Mouse (Mus musculus) liver, postnatal 0 days (tissue): ENCODE measurements at regions not wholly inside any gene's neighbourhood (a gene's known extent, or its start where the extent isn't known, plus 50 kb on each side); places are given as distances from the start of the nearest gene placed in this dataset.

Experiments used
- ATAC-seq: fragments of 200-750 bp; cut with Nextera tagmentation; 2 replicates; pipeline ENCODE4 v1.8.0; 2017; ENCODE audit warnings: mild to moderate bottlenecking, moderate library complexity
- DNase-seq: peaks from one replicate; pipeline ENCODE4 v3.0.0-alpha.2; 2016
- H3K27ac ChIP-seq: fragments of 300-500 bp; sonication (generic); 2 replicates; pipeline ENCODE4 v1.5.1; 2014; ENCODE audit warnings: antibody characterized with exemption, moderate library complexity, mild to moderate bottlenecking, low read depth
- H3K27me3 ChIP-seq: fragments of 300-500 bp; sonication (generic); 2 replicates; pipeline ENCODE4 v1.6.1; 2014; ENCODE audit warnings: low read length, control low read depth, mixed read lengths; ENCODE audit not compliant: insufficient read depth
- H3K36me3 ChIP-seq: fragments of 300-500 bp; sonication (generic); replicated peaks from 2 replicates; pipeline ENCODE4 v1.6.1; 2014; ENCODE audit warnings: mild to moderate bottlenecking, control low read depth, low read length, moderate library complexity, mixed read lengths; ENCODE audit not compliant: insufficient read depth
- H3K4me1 ChIP-seq: fragments of 300-500 bp; sonication (generic); 2 replicates; pipeline ENCODE4 v1.6.1; 2014; ENCODE audit warnings: antibody characterized with exemption, mild to moderate bottlenecking, control low read depth; ENCODE audit not compliant: insufficient read depth
- H3K4me2 ChIP-seq: fragments of 300-500 bp; sonication (generic); 2 replicates; pipeline ENCODE4 v1.6.1; 2014; ENCODE audit warnings: low read depth, mild to moderate bottlenecking, low read length, moderate library complexity, mixed read lengths
- H3K4me3 ChIP-seq: fragments of 300-500 bp; sonication (generic); 2 replicates; pipeline ENCODE4 v1.5.1; 2014; ENCODE audit warnings: low read depth, low read length
- H3K9ac ChIP-seq: fragments of 300-500 bp; sonication (generic); replicated peaks from 2 replicates; pipeline ENCODE4 v1.6.1; 2014; ENCODE audit warnings: mild to moderate bottlenecking, moderate library complexity
- H3K9me3 ChIP-seq: fragments of 300-500 bp; sonication (generic); 2 replicates; pipeline ENCODE4 v1.6.1; 2016; ENCODE audit warnings: mild to moderate bottlenecking, control low read depth, low read length, mixed read lengths
- CTCF ChIP-seq: sonication (generic); IDR thresholded peaks from 2 replicates; pipeline ENCODE4 v1.5.1; 2016; ENCODE audit warnings: antibody characterized with exemption, low read depth
- EP300 ChIP-seq: IDR thresholded peaks from 2 replicates; pipeline ENCODE4 v1.6.1; 2016; ENCODE audit warnings: antibody characterized with exemption, low read depth, mild to moderate bottlenecking
- WGBS: fragments of 180-500 bp; shearing (Covaris S2); extraction: QIAGEN DNeasy Blood & Tissue Kit; methylation state at CpG from one replicate; pipeline ENCODE4 v1.1.7; 2014; ENCODE audit not compliant: insufficient replicate concordance; 5-methylcytosine and 5-hydroxymethylcytosine counted together

DNA sequence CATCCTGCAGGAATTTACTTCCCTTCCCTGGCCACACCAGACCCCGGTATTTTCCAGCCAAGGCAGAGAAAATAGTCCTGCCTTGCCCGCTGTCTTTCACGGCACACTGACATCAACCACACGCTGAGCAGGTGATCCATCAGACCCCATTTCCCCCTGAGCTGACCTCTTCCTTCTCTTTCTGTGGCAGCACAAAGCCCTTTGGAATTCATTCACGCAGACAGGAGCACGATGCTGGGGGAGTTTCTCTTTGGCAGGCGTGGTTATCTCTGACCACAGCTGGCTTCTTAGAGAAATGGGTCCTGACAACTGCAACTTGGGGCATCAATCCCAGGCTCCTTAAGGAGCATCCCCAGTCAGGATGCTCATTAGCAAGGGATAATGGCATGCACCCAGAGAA is 215.2 kb downstream of the Adra2a start:
- Histone ChIP-seq H3K9ac (no peak overlapping the region), H3K4me3 (no peak overlapping the region), H3K4me1 (no peaks in the 10 kb centered on the region), H3K27ac (no peak overlapping the region), H3K4me2 (no peak overlapping the region), H3K9me3 (no peaks in the 10 kb centered on the region), H3K27me3 (no peaks in the 10 kb centered on the region), H3K36me3 (no peaks in the 10 kb centered on the region)
- no peak for TF ChIP-seq EP300
- no peak for TF ChIP-seq CTCF
- no peak for DNase-seq
- no peak for ATAC-seq
- WGBS: 16% methylated on average over 7 of the region's 7 CpGs

DNA sequence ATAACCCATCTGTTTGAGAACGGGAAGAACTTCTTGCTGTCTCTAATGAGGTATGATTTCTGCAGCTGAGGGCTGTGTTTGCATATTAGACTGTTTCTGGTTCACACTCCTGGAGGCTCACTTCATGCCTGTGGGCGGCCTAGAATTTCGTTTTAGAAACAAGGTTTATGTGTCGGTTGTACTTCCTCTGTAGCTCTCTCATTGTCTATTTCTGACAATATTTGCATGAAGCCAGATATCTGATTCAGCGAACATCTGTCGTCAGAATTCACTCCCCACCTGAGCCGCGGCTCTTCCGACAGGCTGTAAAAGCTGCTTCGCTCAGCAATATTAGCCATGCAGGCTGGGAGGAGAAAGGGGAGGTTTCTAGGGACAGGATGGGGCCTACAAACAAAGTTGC is 233.4 kb downstream of the Adra2a start:
- Histone ChIP-seq H3K27me3 (no peaks in the 10 kb centered on the region), H3K9me3 (no peaks in the 10 kb centered on the region), H3K4me3 (no peak overlapping the region), H3K4me2 (no peak overlapping the region), H3K9ac (no peak overlapping the region), H3K36me3 (no peaks in the 10 kb centered on the region), H3K27ac (no peak overlapping the region), H3K4me1 (no peaks in the 10 kb centered on the region)
- no peak for ATAC-seq
- DNase-seq: no peak
- TF ChIP-seq EP300 (no peak), CTCF (no peak)
- 82% methylated on average over 10 of the region's 10 CpGs for WGBS

DNA sequence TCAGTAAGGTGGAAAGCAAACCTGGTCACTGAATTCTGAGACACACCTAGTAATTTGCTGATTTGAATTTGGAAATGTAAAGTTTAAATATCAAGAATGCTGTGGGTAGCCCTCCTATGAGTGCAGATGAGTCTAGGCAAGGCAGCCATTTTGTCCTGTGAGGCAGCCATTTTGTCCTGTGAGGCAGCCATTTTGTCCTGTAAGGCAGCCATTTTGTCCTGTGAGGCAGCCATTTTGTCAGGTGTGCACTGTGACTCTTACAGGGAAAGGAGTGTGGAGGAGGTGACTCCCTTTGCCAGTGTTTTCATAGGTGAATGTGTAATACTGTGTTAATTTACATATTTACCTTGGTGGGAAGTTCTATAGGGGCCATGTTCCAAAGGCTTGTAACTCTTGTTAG is 241.5 kb downstream of the Adra2a start:
- no peaks in the 10 kb centered on the region for H3K27me3 ChIP-seq
- no peak for DNase-seq
- no peak for TF ChIP-seq EP300
- TF ChIP-seq CTCF: no peak
- H3K9me3 ChIP-seq: no peaks in the 10 kb centered on the region
- no peak overlapping the region for H3K9ac ChIP-seq
- H3K36me3 ChIP-seq: no peaks in the 10 kb centered on the region
- no peak for ATAC-seq
- H3K4me2 ChIP-seq: no peak overlapping the region
- no peak overlapping the region for H3K27ac ChIP-seq
- no peak overlapping the region for H3K4me3 ChIP-seq
- no peaks in the 10 kb centered on the region for H3K4me1 ChIP-seq

DNA sequence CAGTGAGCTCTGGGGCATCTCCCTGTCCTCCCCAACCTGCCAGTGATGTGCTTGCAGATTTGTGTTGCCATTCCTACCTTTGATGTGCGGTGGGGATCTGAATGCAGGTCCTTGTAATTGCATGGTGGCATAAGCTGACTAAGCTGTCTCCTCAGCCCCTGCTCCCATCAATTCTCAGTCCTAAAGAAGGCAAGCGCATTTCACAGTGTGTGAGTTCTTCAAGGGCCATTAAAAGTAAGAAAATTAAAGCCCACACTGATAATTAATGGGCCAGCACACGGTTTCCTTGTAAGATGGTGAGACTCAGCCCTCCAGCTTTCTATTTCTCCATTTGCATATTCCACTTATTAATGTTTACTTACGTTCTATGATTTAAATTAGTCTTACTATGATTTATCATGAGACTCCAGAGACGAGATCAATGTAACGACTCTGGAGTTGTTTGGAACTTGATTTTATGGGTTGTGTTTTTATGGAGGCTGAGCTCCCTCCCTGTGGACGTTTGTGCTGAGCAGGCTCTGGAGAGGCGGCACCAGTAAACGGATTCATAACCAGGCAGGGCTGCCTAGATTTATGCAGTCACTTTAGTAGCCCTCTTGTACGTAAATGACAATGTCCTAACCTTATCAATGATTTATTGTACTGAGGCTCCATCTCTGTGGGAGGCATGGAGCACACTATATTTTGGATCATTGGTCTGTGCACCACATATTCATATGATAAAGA is 253.9 kb downstream of the Adra2a start:
- no peaks in the 10 kb centered on the region for H3K27me3 ChIP-seq
- DNase-seq (no peak), ATAC-seq (no peak)
- no peak for TF ChIP-seq CTCF
- TF ChIP-seq EP300: no peak
- no peaks in the 10 kb centered on the region for H3K36me3 ChIP-seq
- H3K27ac ChIP-seq: no peak overlapping the region
- no peak overlapping the region for H3K4me3 ChIP-seq
- no peaks in the 10 kb centered on the region for H3K9me3 ChIP-seq
- 70% methylated on average over 10 of the region's 10 CpGs for WGBS
- no peak overlapping the region for H3K4me2 ChIP-seq
- no peaks in the 10 kb centered on the region for H3K4me1 ChIP-seq
- H3K9ac ChIP-seq: no peak overlapping the region

DNA sequence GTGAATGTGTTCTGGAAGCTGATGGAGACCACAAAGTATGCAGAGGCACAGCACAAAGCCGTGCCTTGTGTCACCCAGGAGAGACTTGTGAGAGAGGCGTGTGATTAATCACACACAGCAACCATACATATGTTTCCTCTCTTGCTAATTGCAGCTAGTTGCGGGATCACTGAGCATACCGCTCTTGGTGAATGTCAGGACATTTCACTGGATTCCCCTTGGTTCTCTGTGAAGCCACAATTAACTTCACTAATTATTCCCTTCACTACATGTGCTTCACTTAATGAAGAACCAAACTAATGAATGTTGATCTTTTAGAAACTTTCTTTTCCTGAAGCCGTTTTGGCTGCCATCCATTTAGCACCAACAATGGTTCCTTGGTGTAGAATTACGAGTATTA is 267.3 kb downstream of the Adra2a start:
- WGBS: 72% methylated on average over 6 of the region's 6 CpGs
- no peaks in the 10 kb centered on the region for H3K4me1 ChIP-seq
- no peak overlapping the region for H3K27ac ChIP-seq
- ATAC-seq (no peak), DNase-seq (no peak)
- H3K36me3 ChIP-seq: no peaks in the 10 kb centered on the region
- no peak overlapping the region for H3K4me2 ChIP-seq
- TF ChIP-seq CTCF: no peak
- no peak for TF ChIP-seq EP300
- no peaks in the 10 kb centered on the region for H3K9me3 ChIP-seq
- no peaks in the 10 kb centered on the region for H3K27me3 ChIP-seq
- no peak overlapping the region for H3K9ac ChIP-seq
- H3K4me3 ChIP-seq: no peak overlapping the region

DNA sequence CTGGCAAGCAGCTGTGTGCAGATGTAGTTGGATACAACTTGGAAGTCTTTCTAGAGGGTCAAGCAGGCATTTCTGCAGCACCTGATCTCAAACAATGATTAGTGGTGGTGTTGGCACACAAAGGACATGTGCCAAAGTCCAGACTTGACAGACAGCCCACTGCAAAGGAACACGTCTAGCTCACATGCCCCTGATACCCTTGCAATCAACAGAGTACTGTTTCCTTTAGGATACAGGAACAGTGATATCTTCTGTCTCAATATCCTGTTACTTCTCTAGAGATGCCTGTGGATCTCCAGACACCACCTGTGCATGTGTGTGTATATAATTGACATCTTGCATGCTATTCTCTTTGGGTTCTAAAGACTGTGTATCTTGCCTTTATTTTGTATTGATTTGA is 267.8 kb downstream of the Adra2a start:
- TF ChIP-seq EP300: no peak
- TF ChIP-seq CTCF: no peak
- DNase-seq (no peak), ATAC-seq (no peak)
- Histone ChIP-seq H3K36me3 (no peaks in the 10 kb centered on the region), H3K27me3 (no peaks in the 10 kb centered on the region), H3K9me3 (no peaks in the 10 kb centered on the region), H3K4me1 (no peaks in the 10 kb centered on the region), H3K9ac (no peak overlapping the region), H3K4me3 (no peak overlapping the region), H3K27ac (no peak overlapping the region), H3K4me2 (no peak overlapping the region)
- WGBS: 46% methylated on average over 1 of the region's 1 CpGs

DNA sequence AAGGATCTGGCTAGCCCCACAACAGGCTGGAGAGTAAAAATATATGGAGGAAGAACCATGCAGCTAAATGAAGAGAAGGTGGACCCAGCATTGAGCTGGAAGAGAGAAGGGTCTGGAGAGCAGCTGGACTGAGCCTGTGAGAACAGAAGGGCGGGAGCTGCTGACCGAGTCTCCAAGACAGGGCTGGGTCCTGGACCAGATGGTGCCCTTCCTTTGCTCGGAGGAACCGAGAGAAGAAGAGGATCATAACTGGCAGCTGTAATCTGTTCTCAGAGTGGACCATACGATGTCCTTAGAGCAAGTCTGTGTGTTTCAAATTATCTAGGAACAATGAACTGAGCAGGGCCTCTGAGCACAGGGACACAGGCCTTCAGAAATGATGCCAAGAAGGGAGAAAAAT is 279.3 kb downstream of the Adra2a start:
- 69% methylated on average over 5 of the region's 5 CpGs for WGBS

More for the DNA sequence above, 279.3 kb downstream of the Adra2a start:
- H3K27ac ChIP-seq: no peak overlapping the region
- no peaks in the 10 kb centered on the region for H3K36me3 ChIP-seq
- H3K4me2 ChIP-seq: no peak overlapping the region
- H3K27me3 ChIP-seq: no peaks in the 10 kb centered on the region
- ATAC-seq (no peak), DNase-seq (no peak)
- no peak overlapping the region for H3K9ac ChIP-seq
- H3K9me3 ChIP-seq: no peaks in the 10 kb centered on the region
- no peaks in the 10 kb centered on the region for H3K4me1 ChIP-seq
- no peak overlapping the region for H3K4me3 ChIP-seq
- no peak for TF ChIP-seq CTCF
- TF ChIP-seq EP300: no peak
